Mouse (Mus musculus): Measurements from ENCODE around the gene Amacr. TPM values are rescaled to one million over a fixed set of nuclear protein-coding genes. Genes with fewer than 3 reads are reported as not detected.

The Amacr gene
- polyA plus RNA-seq, 1 experiment from 2014 or later, result 20.6 TPM

GRCm38 (mm10) chr15:11038476-11038875, 56.9 kb downstream of the Amacr start:
- peaks cover 18% of the 10 kb centered on the region for H3K4me1 ChIP-seq (replicated peaks)
- no peak for ATAC-seq
- H3K27ac ChIP-seq, result no peak overlapping the region
- H3K9me3 ChIP-seq, result no peaks in the 10 kb centered on the region
- no peak overlapping the region for H3K4me2 ChIP-seq (replicated peaks)
- peaks cover 41% of the 10 kb centered on the region for H3K27me3 ChIP-seq (replicated peaks)
- no peaks in the 10 kb centered on the region for H3K36me3 ChIP-seq
- WGBS, result 2% methylated on average over 12 of the region's 12 CpGs
- no peak overlapping the region for H3K9ac ChIP-seq
- no peak overlapping the region for H3K4me3 ChIP-seq (replicated peaks)

- H3K4me1 ChIP-seq (replicated peaks), result peaks cover 18% of the 10 kb centered on the region
- no peaks in the 10 kb centered on the region for H3K36me3 ChIP-seq
- no peaks in the 10 kb centered on the region for H3K9me3 ChIP-seq
- H3K4me2 ChIP-seq (replicated peaks), result no peak overlapping the region
- no peak overlapping the region for H3K27ac ChIP-seq
- WGBS, result 39% methylated on average over 5 of the region's 5 CpGs
- peaks cover 33% of the 10 kb centered on the region for H3K27me3 ChIP-seq (replicated peaks)
- ATAC-seq, result no peak
- H3K9ac ChIP-seq, result no peak overlapping the region
- no peak overlapping the region for H3K4me3 ChIP-seq (replicated peaks)
Measured at GRCm38 (mm10) chr15:11040067-11040466, 58.5 kb downstream of the Amacr start.

GRCm38 (mm10) chr15:11041229-11041628, 59.7 kb downstream of the Amacr start:
- peaks cover 21% of the 10 kb centered on the region for H3K27me3 ChIP-seq (replicated peaks)
- WGBS, result 87% methylated on average over 2 of the region's 2 CpGs

GRCm38 (mm10) chr15:11042828-11043227, 61.3 kb downstream of the Amacr start:
- H3K36me3 ChIP-seq, result no peaks in the 10 kb centered on the region
- H3K27ac ChIP-seq, result no peak overlapping the region
- H3K4me2 ChIP-seq (replicated peaks), result no peak overlapping the region
- H3K9ac ChIP-seq, result no peak overlapping the region
- 72% methylated on average over 5 of the region's 5 CpGs for WGBS
- peaks cover 5% of the 10 kb centered on the region for H3K27me3 ChIP-seq (replicated peaks)
- no peak for ATAC-seq
- no peak overlapping the region for H3K4me3 ChIP-seq (replicated peaks)
- no peaks in the 10 kb centered on the region for H3K9me3 ChIP-seq
- no peaks in the 10 kb centered on the region for H3K4me1 ChIP-seq (replicated peaks)

More at GRCm38 (mm10) chr15:11041229-11041628, 59.7 kb downstream of the Amacr start:
- Histone ChIP-seq H3K9ac (no peak overlapping the region), H3K4me2 (replicated peaks) (no peak overlapping the region), H3K4me1 (replicated peaks) (peaks cover 14% of the 10 kb centered on the region), H3K27ac (no peak overlapping the region), H3K9me3 (no peaks in the 10 kb centered on the region), H3K36me3 (no peaks in the 10 kb centered on the region), H3K4me3 (replicated peaks) (no peak overlapping the region)
- no peak for ATAC-seq

Other genes with a start within 250 kb of the Amacr start
- 2.2 and 2.6 TPM in 2 replicates for gene C1qtnf3, start 29.4 kb upstream of the Amacr start, polyA plus RNA-seq (2015; fragmentation: Nextera tagmentation; extraction: Ambion mirVana)
- not detected in 2 replicates for gene Slc45a2, start 19.0 kb downstream of the Amacr start, polyA plus RNA-seq (2015; fragmentation: Nextera tagmentation; extraction: Ambion mirVana)
- 0.05 TPM in 1 of 2 replicates, not detected in the other for gene Rxfp3, start 56.2 kb downstream of the Amacr start, polyA plus RNA-seq (2015; fragmentation: Nextera tagmentation; extraction: Ambion mirVana)
- gene Adamts12, start 83.0 kb downstream of the Amacr start, polyA plus RNA-seq (2015; fragmentation: Nextera tagmentation; extraction: Ambion mirVana), result 1.9 and 2.2 TPM in 2 replicates